Mouse (Mus musculus): Measurements from ENCODE around the gene Rnf152. TPM values are rescaled to one million over a fixed set of nuclear protein-coding genes. Genes with fewer than 3 reads are reported as not detected.
A peak's percentile ranks its signal among the peaks of the same experiment; 100 is the strongest.

Rnf152 gene
- total RNA-seq, 2 experiments from 2014 or later = 0.24 TPM; not detected in 1

GRCm38 (mm10) chr1:105314010-105314800 is 42.3 kb downstream of the Rnf152 start:
- no peak for ATAC-seq (replicated peaks; ENCODE audit: low FRiP score, low TSS enrichment, poor library complexity, severe bottlenecking)

GRCm38 (mm10) chr1:105312601-105312901 is 44.0 kb downstream of the Rnf152 start:
- no peak for ATAC-seq (replicated peaks; ENCODE audit: low FRiP score, low TSS enrichment, poor library complexity, severe bottlenecking)

- ATAC-seq (replicated peaks; ENCODE audit: low FRiP score, low TSS enrichment, poor library complexity, severe bottlenecking) = no peak
Observed at GRCm38 (mm10) chr1:105311899-105312600, 44.5 kb downstream of the Rnf152 start.

- ATAC-seq (replicated peaks; ENCODE audit: low FRiP score, low TSS enrichment, poor library complexity, severe bottlenecking) = no peak
Observed at GRCm38 (mm10) chr1:105302164-105302563, 54.3 kb downstream of the Rnf152 start.

GRCm38 (mm10) chr1:105301764-105302163 is 54.7 kb downstream of the Rnf152 start:
- no peak for ATAC-seq (replicated peaks; ENCODE audit: low FRiP score, low TSS enrichment, poor library complexity, severe bottlenecking)

GRCm38 (mm10) chr1:105291859-105292258 is 64.7 kb downstream of the Rnf152 start:
- ATAC-seq (replicated peaks; ENCODE audit: low FRiP score, low TSS enrichment, poor library complexity, severe bottlenecking) = no peak

GRCm38 (mm10) chr1:105287536-105287935 is 69.0 kb downstream of the Rnf152 start:
- ATAC-seq (replicated peaks; ENCODE audit: low FRiP score, low TSS enrichment, poor library complexity, severe bottlenecking) = no peak

- no peak for ATAC-seq (replicated peaks; ENCODE audit: low FRiP score, low TSS enrichment, poor library complexity, severe bottlenecking)
Observed at GRCm38 (mm10) chr1:105286906-105287305, 69.6 kb downstream of the Rnf152 start.

GRCm38 (mm10) chr1:105285001-105285400 is 71.5 kb downstream of the Rnf152 start:
- ATAC-seq (replicated peaks; ENCODE audit: low FRiP score, low TSS enrichment, poor library complexity, severe bottlenecking) = no peak

- no peak for ATAC-seq (replicated peaks; ENCODE audit: low FRiP score, low TSS enrichment, poor library complexity, severe bottlenecking)
Observed at GRCm38 (mm10) chr1:105284116-105284515, 72.4 kb downstream of the Rnf152 start.

GRCm38 (mm10) chr1:105281277-105281676 is 75.2 kb downstream of the Rnf152 start:
- no peak for ATAC-seq (replicated peaks; ENCODE audit: low FRiP score, low TSS enrichment, poor library complexity, severe bottlenecking)

GRCm38 (mm10) chr1:105280160-105280559 is 76.3 kb downstream of the Rnf152 start:
- ATAC-seq (replicated peaks; ENCODE audit: low FRiP score, low TSS enrichment, poor library complexity, severe bottlenecking) = no peak

- ATAC-seq (replicated peaks; ENCODE audit: low FRiP score, low TSS enrichment, poor library complexity, severe bottlenecking) = no peak
Observed at GRCm38 (mm10) chr1:105274500-105275194, 81.9 kb downstream of the Rnf152 start.

- no peak for ATAC-seq (replicated peaks; ENCODE audit: low FRiP score, low TSS enrichment, poor library complexity, severe bottlenecking)
Observed at GRCm38 (mm10) chr1:105271104-105271503, 85.4 kb downstream of the Rnf152 start.

- ATAC-seq (replicated peaks; ENCODE audit: low FRiP score, low TSS enrichment, poor library complexity, severe bottlenecking) = no peak
Observed at GRCm38 (mm10) chr1:105263283-105264033, 93.1 kb downstream of the Rnf152 start.

GRCm38 (mm10) chr1:105260200-105260599 is 96.3 kb downstream of the Rnf152 start:
- peak; percentile 87 for ATAC-seq (replicated peaks; ENCODE audit: low FRiP score, low TSS enrichment, poor library complexity, severe bottlenecking)

GRCm38 (mm10) chr1:105257199-105257598 is 99.3 kb downstream of the Rnf152 start:
- no peak for ATAC-seq (replicated peaks; ENCODE audit: low FRiP score, low TSS enrichment, poor library complexity, severe bottlenecking)

- ATAC-seq (replicated peaks; ENCODE audit: low FRiP score, low TSS enrichment, poor library complexity, severe bottlenecking) = no peak
Observed at GRCm38 (mm10) chr1:105249190-105249589, 107.3 kb downstream of the Rnf152 start.

GRCm38 (mm10) chr1:105246651-105247050 is 109.9 kb downstream of the Rnf152 start:
- ATAC-seq (replicated peaks; ENCODE audit: low FRiP score, low TSS enrichment, poor library complexity, severe bottlenecking) = no peak

GRCm38 (mm10) chr1:105246075-105246574 is 110.4 kb downstream of the Rnf152 start:
- ATAC-seq (replicated peaks; ENCODE audit: low FRiP score, low TSS enrichment, poor library complexity, severe bottlenecking) = no peak
